Mouse (Mus musculus): ENCODE data around the gene Zkscan3. TPM values are rescaled to one million over a fixed set of nuclear protein-coding genes. Genes with fewer than 3 reads are reported as not detected.
A peak's percentile ranks its signal among the peaks of the same experiment; 100 is the strongest.

Zkscan3 gene
- polyA plus RNA-seq, 1 experiment from 2014 or later = 105 TPM

- 93% methylated on average over 1 of the region's 1 CpGs for WGBS
- Histone ChIP-seq H3K4me1 (no peaks in the 10 kb centered on the region), H3K9ac (no peak overlapping the region), H3K36me3 (peaks cover 87% of the 10 kb centered on the region), H3K27ac (no peak overlapping the region), H3K27me3 (no peaks in the 10 kb centered on the region), H3K4me3 (no peak overlapping the region), H3K9me3 (0 out of 2 replicates have a peak, but pooled peaks cover 5% of the 10 kb centered on the region), H3K4me2 (replicated peaks) (no peak overlapping the region)
- no peak for ATAC-seq (ENCODE audit: low FRiP score, low read depth)
These were observed 7.3 kb downstream of the Zkscan3 start for GRCm38 (mm10) chr13:21395211-21395610.

DNA sequence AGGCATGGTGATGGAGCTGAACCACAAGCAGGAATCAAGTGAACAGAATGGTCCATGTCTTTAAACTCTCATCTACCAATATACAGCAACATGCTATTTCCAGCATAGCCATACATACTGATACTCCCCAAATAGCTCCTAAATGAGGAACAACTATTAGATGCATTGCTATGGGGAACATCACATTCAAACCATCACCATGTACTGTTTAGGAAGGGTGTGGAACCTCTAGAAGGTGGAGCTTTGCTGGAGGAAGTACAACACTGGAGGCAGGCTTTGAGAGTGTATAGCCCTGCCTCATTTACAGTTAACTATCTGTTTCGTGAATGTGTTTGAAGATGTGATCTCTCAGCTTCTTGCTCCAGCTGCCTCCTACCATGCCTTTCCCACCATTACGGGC lies 24.8 kb downstream of the Zkscan3 start:
- Histone ChIP-seq H3K27me3 (no peaks in the 10 kb centered on the region), H3K36me3 (no peaks in the 10 kb centered on the region; the same call in 1 of the 2 replicates), H3K4me2 (replicated peaks) (no peak overlapping the region), H3K9me3 (no peaks in the 10 kb centered on the region), H3K4me1 (no peaks in the 10 kb centered on the region), H3K4me3 (no peak overlapping the region), H3K9ac (no peak overlapping the region), H3K27ac (no peak overlapping the region)
- 87% methylated on average over 2 of the region's 2 CpGs for WGBS
- no peak for ATAC-seq (ENCODE audit: low FRiP score, low read depth)

DNA sequence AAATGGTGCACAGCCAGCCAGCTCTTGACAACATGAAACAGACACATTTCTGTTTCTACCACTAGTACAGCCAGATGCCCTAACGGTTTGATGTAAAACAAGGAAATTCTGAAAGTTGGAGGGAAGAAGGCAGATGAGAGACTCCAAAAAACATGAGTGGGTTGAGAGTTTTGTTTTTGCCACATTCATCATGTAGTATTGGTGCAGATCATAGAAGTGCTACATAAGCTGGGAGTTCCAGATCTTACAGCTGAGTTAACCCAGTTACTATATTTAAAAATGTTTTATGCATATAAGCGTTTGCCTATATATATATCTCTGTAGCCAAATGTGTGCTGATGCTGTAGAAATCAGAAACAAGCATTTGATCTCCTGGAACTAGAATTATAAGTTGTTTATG lies 29.9 kb downstream of the Zkscan3 start:
- Histone ChIP-seq H3K4me2 (replicated peaks) (no peak overlapping the region), H3K4me1 (no peaks in the 10 kb centered on the region), H3K27me3 (no peaks in the 10 kb centered on the region), H3K36me3 (peaks cover 40% of the 10 kb centered on the region), H3K9ac (no peak overlapping the region), H3K9me3 (no peaks in the 10 kb centered on the region), H3K4me3 (no peak overlapping the region), H3K27ac (no peak overlapping the region)
- 87% methylated on average over 2 of the region's 2 CpGs for WGBS
- no peak for ATAC-seq (ENCODE audit: low FRiP score, low read depth)

DNA sequence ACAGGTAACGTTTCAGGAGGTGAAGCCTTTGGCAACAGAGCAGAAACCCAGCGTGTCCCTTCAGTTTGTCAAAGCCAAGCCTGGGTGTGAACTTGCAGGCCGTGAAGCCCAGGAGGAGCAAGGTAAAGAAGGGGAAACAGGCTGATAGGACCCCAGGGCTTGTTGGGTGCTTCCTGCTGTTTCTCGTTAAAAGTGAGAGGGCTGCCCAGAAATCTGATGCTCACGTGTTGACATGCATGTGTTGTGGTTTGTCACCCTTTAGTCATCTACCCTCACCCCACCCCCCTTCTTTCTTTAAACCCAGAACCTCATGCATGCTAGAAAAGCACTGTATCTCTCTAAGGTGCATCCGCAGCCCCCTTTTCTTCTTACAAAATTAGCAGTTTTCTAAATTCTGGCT lies 35.9 kb downstream of the Zkscan3 start:
- Histone ChIP-seq H3K27ac (no peak overlapping the region), H3K4me2 (replicated peaks) (no peak overlapping the region), H3K9ac (no peak overlapping the region; the same call in 1 of the 2 replicates), H3K27me3 (no peaks in the 10 kb centered on the region), H3K36me3 (peaks cover 48% of the 10 kb centered on the region), H3K4me3 (no peak overlapping the region), H3K4me1 (peaks cover 22% of the 10 kb centered on the region), H3K9me3 (no peaks in the 10 kb centered on the region)
- 72% methylated on average over 6 of the region's 6 CpGs for WGBS
- no peak for ATAC-seq (ENCODE audit: low FRiP score, low read depth)

- H3K9ac ChIP-seq = peak overlapping the region; percentile 93
These were observed 38.8 kb downstream of the Zkscan3 start for GRCm38 (mm10) chr13:21363719-21364118.

GRCm38 (mm10) chr13:21362621-21363248 lies 39.8 kb downstream of the Zkscan3 start, which contains the start of gene Zscan12:
Gene Zscan12 (plus strand): TSS chr13:21362820.
- 1% methylated on average over 29 of the region's 29 CpGs for WGBS
- H3K9me3 ChIP-seq = no peaks in the 10 kb centered on the region
- H3K27me3 ChIP-seq = no peaks in the 10 kb centered on the region
- peaks cover 11% of the 10 kb centered on the region; the same call in 1 of the 2 replicates for H3K36me3 ChIP-seq
- peak within 1 kb of the TSS; percentile 76 for H3K4me3 ChIP-seq
- ATAC-seq (ENCODE audit: low FRiP score, low read depth) = peak; percentile 98
- H3K4me1 ChIP-seq = peaks cover 22% of the 10 kb centered on the region
- peak within 1 kb of the TSS; percentile 87 for H3K27ac ChIP-seq
- peak within 1 kb of the TSS; percentile 93 for H3K9ac ChIP-seq
- peak within 1 kb of the TSS; percentile 64 for H3K4me2 ChIP-seq (replicated peaks)

More at GRCm38 (mm10) chr13:21363719-21364118, 38.8 kb downstream of the Zkscan3 start:
- Histone ChIP-seq H3K27me3 (no peaks in the 10 kb centered on the region), H3K36me3 (peaks cover 19% of the 10 kb centered on the region), H3K4me1 (peaks cover 22% of the 10 kb centered on the region), H3K9me3 (no peaks in the 10 kb centered on the region), H3K27ac (no peak overlapping the region), H3K4me3 (peak overlapping the region; percentile 76), H3K4me2 (replicated peaks) (peak overlapping the region; percentile 64)
- 72% methylated on average over 12 of the region's 12 CpGs for WGBS
- ATAC-seq (ENCODE audit: low FRiP score, low read depth) = no peak

DNA sequence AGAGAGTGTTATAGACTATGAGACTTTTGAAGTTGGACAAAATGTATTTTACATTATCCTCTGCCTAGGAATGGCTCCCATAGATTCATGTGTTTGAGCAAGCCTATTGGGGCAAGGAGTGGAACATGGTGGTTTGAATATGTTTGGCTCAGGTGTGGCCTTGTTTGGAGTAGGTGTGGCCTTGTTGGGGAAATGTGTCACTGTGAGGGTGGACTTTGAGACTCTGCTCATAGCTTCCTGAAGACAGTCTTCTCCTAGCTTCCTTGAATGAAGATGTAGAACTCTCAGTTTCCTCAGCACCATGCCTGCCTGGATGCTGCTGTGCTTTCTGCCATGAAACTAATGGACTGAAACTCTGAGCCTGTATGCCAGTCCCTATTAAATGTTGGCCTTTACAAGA lies 52.0 kb downstream of the Zkscan3 start:
- H3K4me3 ChIP-seq = no peak overlapping the region
- H3K9me3 ChIP-seq = no peaks in the 10 kb centered on the region
- no peaks in the 10 kb centered on the region for H3K27me3 ChIP-seq
- H3K27ac ChIP-seq = no peak overlapping the region
- H3K4me2 ChIP-seq (replicated peaks) = no peak overlapping the region
- no peaks in the 10 kb centered on the region for H3K4me1 ChIP-seq
- no peaks in the 10 kb centered on the region for H3K36me3 ChIP-seq
- no peak for ATAC-seq (ENCODE audit: low FRiP score, low read depth)
- H3K9ac ChIP-seq = no peak overlapping the region

- H3K27ac ChIP-seq = no peak within 1 kb of the TSS
- no peak for ATAC-seq (ENCODE audit: low FRiP score, low read depth)
- 82% methylated on average over 1 of the region's 1 CpGs for WGBS
- H3K4me3 ChIP-seq = no peak within 1 kb of the TSS
- H3K4me2 ChIP-seq (replicated peaks) = no peak within 1 kb of the TSS
- no peaks in the 10 kb centered on the region for H3K27me3 ChIP-seq
- H3K4me1 ChIP-seq = no peaks in the 10 kb centered on the region
- H3K9ac ChIP-seq = no peak within 1 kb of the TSS
- no peaks in the 10 kb centered on the region for H3K36me3 ChIP-seq
- no peaks in the 10 kb centered on the region for H3K9me3 ChIP-seq
These were observed 55.9 kb downstream of the Zkscan3 start, which contains the start of gene Olfr1367 for GRCm38 (mm10) chr13:21346610-21347009. Gene Olfr1367 (plus strand): TSS chr13:21346910.

MicroRNAs encoded within 50 kb of the gene (microRNA counts, 519-probe panel; counts per million panel counts)
- 3,492 counts per million, percentile 63 among the panel's probes with 10 or more counts for microRNA mmu-miR-1896

Small RNA genes within 50 kb of the gene (microRNA-seq; reads per million reads assigned to microRNA genes)
- gene Mir1896 (not detected), gene Mir6942 (not detected)

Other genes with a start within 250 kb of the Zkscan3 start
- 139 and 140 TPM in 2 replicates for gene Trim27, start 223.3 kb downstream of the Zkscan3 start, polyA plus RNA-seq (2015; fragmentation: Nextera tagmentation; extraction: Ambion mirVana)
- not detected in 2 replicates for gene Gpx5, start 110.0 kb downstream of the Zkscan3 start, polyA plus RNA-seq (2015; fragmentation: Nextera tagmentation; extraction: Ambion mirVana)
- gene Gpx6, start 90.6 kb downstream of the Zkscan3 start, polyA plus RNA-seq (2015; fragmentation: Nextera tagmentation; extraction: Ambion mirVana) = 0.28 and 0.52 TPM in 2 replicates
- not detected in 2 replicates for gene Olfr1367, start 55.8 kb downstream of the Zkscan3 start, polyA plus RNA-seq (2015; fragmentation: Nextera tagmentation; extraction: Ambion mirVana)
- 14.6 and 15.3 TPM in 2 replicates for gene Zscan12, start 39.9 kb downstream of the Zkscan3 start, polyA plus RNA-seq (2015; fragmentation: Nextera tagmentation; extraction: Ambion mirVana)
- 3.5 and 3.7 TPM in 2 replicates for gene Pgbd1, start 38.3 kb upstream of the Zkscan3 start, polyA plus RNA-seq (2015; fragmentation: Nextera tagmentation; extraction: Ambion mirVana)
- 37.8 and 37.9 TPM in 2 replicates for gene Zscan26, start 51.0 kb upstream of the Zkscan3 start, polyA plus RNA-seq (2015; fragmentation: Nextera tagmentation; extraction: Ambion mirVana)
- gene Nkapl, start 65.8 kb upstream of the Zkscan3 start, polyA plus RNA-seq (2015; fragmentation: Nextera tagmentation; extraction: Ambion mirVana) = 2.9 and 3.1 TPM in 2 replicates
- 4.0 and 4.9 TPM in 2 replicates for gene Zkscan4, start 76.2 kb upstream of the Zkscan3 start, polyA plus RNA-seq (2015; fragmentation: Nextera tagmentation; extraction: Ambion mirVana)
- gene Gm10065, start 76.7 kb upstream of the Zkscan3 start, polyA plus RNA-seq (2015; fragmentation: Nextera tagmentation; extraction: Ambion mirVana) = not detected in 2 replicates
- gene AK157302, start 92.5 kb upstream of the Zkscan3 start, polyA plus RNA-seq (2015; fragmentation: Nextera tagmentation; extraction: Ambion mirVana) = 0.14 and 0.49 TPM in 2 replicates
- gene Gm11273, start 98.7 kb upstream of the Zkscan3 start, polyA plus RNA-seq (2015; fragmentation: Nextera tagmentation; extraction: Ambion mirVana) = 6.4 and 6.9 TPM in 2 replicates
- gene Zkscan8, start 128.4 kb upstream of the Zkscan3 start, polyA plus RNA-seq (2015; fragmentation: Nextera tagmentation; extraction: Ambion mirVana) = 7.0 and 8.2 TPM in 2 replicates
- gene Olfr1366, start 140.1 kb upstream of the Zkscan3 start, polyA plus RNA-seq (2015; fragmentation: Nextera tagmentation; extraction: Ambion mirVana) = 0.10 and 0.15 TPM in 2 replicates
- 0.05 TPM in 1 of 2 replicates, not detected in the other for gene Olfr1535, start 157.1 kb upstream of the Zkscan3 start, polyA plus RNA-seq (2015; fragmentation: Nextera tagmentation; extraction: Ambion mirVana)
- not detected in 2 replicates for gene Olfr1364, start 179.0 kb upstream of the Zkscan3 start, polyA plus RNA-seq (2015; fragmentation: Nextera tagmentation; extraction: Ambion mirVana)
- gene Olfr1362, start 211.3 kb upstream of the Zkscan3 start, polyA plus RNA-seq (2015; fragmentation: Nextera tagmentation; extraction: Ambion mirVana) = not detected in 2 replicates
- gene Olfr11, start 239.8 kb upstream of the Zkscan3 start, polyA plus RNA-seq (2015; fragmentation: Nextera tagmentation; extraction: Ambion mirVana) = not detected in 2 replicates

All from limb, embryonic 13.5 days (tissue).